Mouse (Mus musculus): ENCODE results near the gene Gm45711. TPM values are rescaled to one million over a fixed set of nuclear protein-coding genes. Genes with fewer than 3 reads are reported as not detected.
"Not testable (repeated sequence)": the region's sequence is repeated elsewhere in the genome, so short reads cannot be mapped to it uniquely, and the experiment has no call there.

Gm45711 gene
- polyA plus RNA-seq (2014; fragmentation: Nextera tagmentation; extraction: Ambion mirVana) = not detected in 2 replicates

GRCm38 (mm10) chr8:104309441-104310155, at the start of gene Gm45711, which contains the start of gene Cmtm1:
Gm45711 (minus strand) TSS chr8:104310081.
Cmtm1 (minus strand) TSS chr8:104310145.
- not testable (repeated sequence) for H3K4me3 ChIP-seq (ENCODE audit: low read depth, low read length); H3K27me3 ChIP-seq (ENCODE audit: control insufficient read depth, insufficient read depth, low read length); H3K36me3 ChIP-seq (ENCODE audit: control insufficient read depth, insufficient read depth, low read length); H3K4me2 ChIP-seq (ENCODE audit: low read depth, severe bottlenecking); H3K27ac ChIP-seq (replicated peaks; ENCODE audit: low read depth, low read length); H3K9ac ChIP-seq (ENCODE audit: low read length); H3K9me3 ChIP-seq (ENCODE audit: control insufficient read depth, low read length); H3K4me1 ChIP-seq (ENCODE audit: control insufficient read depth, insufficient read depth, low read length); DNase-seq (ENCODE audit: low spot score); ATAC-seq (ENCODE audit: insufficient number of reproducible peaks, low FRiP score, low TSS enrichment, low read depth)
- 85% methylated on average over 32 of the region's 36 CpGs for WGBS

DNA sequence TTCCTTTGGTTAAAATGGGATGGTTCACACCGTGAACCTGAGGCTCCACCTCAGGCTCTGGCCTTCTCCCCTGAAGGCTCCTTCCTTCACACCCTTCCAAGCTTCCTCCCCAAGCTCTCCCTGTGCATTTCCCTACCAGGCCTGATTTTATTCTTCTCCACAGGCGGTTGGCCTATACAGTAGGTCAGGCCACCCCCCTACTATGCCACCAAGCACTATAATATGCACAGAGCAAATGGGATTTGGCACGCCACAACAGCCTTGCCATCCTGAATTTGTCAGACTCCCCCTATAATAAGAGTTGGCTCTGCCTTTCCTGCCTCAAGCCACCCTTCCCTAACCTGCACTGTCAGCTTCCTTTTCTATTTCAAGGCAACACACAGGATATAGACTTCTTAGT, 48.8 kb upstream of the Gm45711 start:
- Histone ChIP-seq H3K9me3 (ENCODE audit: control insufficient read depth, low read length) (no peaks in the 10 kb centered on the region), H3K4me2 (ENCODE audit: low read depth, severe bottlenecking) (no peak overlapping the region), H3K4me3 (ENCODE audit: low read depth, low read length) (no peak overlapping the region), H3K36me3 (ENCODE audit: control insufficient read depth, insufficient read depth, low read length) (no peaks in the 10 kb centered on the region), H3K4me1 (ENCODE audit: control insufficient read depth, insufficient read depth, low read length) (no peaks in the 10 kb centered on the region), H3K9ac (ENCODE audit: low read length) (no peak overlapping the region), H3K27ac (replicated peaks; ENCODE audit: low read depth, low read length) (no peak overlapping the region), H3K27me3 (ENCODE audit: control insufficient read depth, insufficient read depth, low read length) (no peaks in the 10 kb centered on the region)
- ATAC-seq (ENCODE audit: insufficient number of reproducible peaks, low FRiP score, low TSS enrichment, low read depth) = no peak
- 80% methylated on average over 3 of the region's 3 CpGs for WGBS
- DNase-seq (ENCODE audit: low spot score) = no peak

DNA sequence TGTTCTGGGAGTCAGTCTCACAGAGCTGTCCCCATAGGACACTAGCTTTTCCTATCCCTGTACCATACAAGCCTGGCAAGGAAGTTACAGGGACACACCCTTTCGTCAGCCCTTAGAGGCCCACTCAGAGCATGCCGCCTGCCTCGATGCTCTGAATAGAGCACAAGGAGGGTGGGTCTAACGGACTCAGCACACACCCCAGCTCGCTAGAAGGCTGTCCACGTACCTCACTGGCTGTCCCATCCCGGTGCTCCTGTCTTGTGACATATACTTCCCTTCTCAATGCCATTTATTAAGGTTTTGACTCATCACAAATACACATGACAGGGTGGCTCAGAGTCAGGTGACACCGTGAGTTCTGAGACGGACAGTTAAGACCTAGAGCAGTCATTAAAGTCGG, 44.6 kb upstream of the Gm45711 start:
- 96% methylated on average over 10 of the region's 10 CpGs for WGBS
- Histone ChIP-seq H3K9ac (ENCODE audit: low read length) (no peak overlapping the region), H3K4me3 (ENCODE audit: low read depth, low read length) (no peak overlapping the region), H3K4me1 (ENCODE audit: control insufficient read depth, insufficient read depth, low read length) (no peaks in the 10 kb centered on the region), H3K4me2 (ENCODE audit: low read depth, severe bottlenecking) (no peak overlapping the region), H3K27me3 (ENCODE audit: control insufficient read depth, insufficient read depth, low read length) (no peaks in the 10 kb centered on the region), H3K36me3 (ENCODE audit: control insufficient read depth, insufficient read depth, low read length) (no peaks in the 10 kb centered on the region), H3K27ac (replicated peaks; ENCODE audit: low read depth, low read length) (no peak overlapping the region), H3K9me3 (ENCODE audit: control insufficient read depth, low read length) (no peaks in the 10 kb centered on the region)
- ATAC-seq (ENCODE audit: insufficient number of reproducible peaks, low FRiP score, low TSS enrichment, low read depth) (peak; percentile 39; the same call in 1 of the 2 replicates), DNase-seq (ENCODE audit: low spot score) (no peak)

DNA sequence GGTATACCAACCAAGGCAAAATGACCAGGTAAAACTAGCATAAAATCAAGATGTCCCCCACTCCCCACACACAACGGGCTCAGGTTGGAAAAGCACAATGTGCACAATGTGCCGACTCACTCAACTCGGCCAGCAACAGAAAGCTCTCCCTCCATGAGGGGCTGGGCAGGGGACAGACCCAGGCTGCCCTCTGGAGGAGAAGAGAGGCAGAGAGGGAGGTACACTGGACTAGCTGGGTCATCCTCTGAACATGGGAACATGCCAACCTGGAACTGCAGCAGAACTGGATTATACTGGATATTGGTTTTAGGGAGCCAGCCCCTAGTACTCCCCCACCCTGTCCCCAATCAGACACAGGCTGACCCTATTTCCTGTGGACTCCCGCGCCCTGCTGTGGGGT, 43.3 kb upstream of the Gm45711 start:
- DNase-seq (ENCODE audit: low spot score) = no peak
- H3K9me3 ChIP-seq (ENCODE audit: control insufficient read depth, low read length) = no peaks in the 10 kb centered on the region
- H3K4me1 ChIP-seq (ENCODE audit: control insufficient read depth, insufficient read depth, low read length) = no peaks in the 10 kb centered on the region
- H3K27ac ChIP-seq (replicated peaks; ENCODE audit: low read depth, low read length) = no peak overlapping the region
- 0 out of 2 replicates have a peak, but pooled peaks cover 2% of the 10 kb centered on the region for H3K36me3 ChIP-seq (ENCODE audit: control insufficient read depth, insufficient read depth, low read length)
- H3K27me3 ChIP-seq (ENCODE audit: control insufficient read depth, insufficient read depth, low read length) = no peaks in the 10 kb centered on the region
- H3K4me3 ChIP-seq (ENCODE audit: low read depth, low read length) = no peak overlapping the region
- H3K4me2 ChIP-seq (ENCODE audit: low read depth, severe bottlenecking) = no peak overlapping the region
- ATAC-seq (ENCODE audit: insufficient number of reproducible peaks, low FRiP score, low TSS enrichment, low read depth) = no peak
- 78% methylated on average over 5 of the region's 5 CpGs for WGBS
- no peak overlapping the region for H3K9ac ChIP-seq (ENCODE audit: low read length)

DNA sequence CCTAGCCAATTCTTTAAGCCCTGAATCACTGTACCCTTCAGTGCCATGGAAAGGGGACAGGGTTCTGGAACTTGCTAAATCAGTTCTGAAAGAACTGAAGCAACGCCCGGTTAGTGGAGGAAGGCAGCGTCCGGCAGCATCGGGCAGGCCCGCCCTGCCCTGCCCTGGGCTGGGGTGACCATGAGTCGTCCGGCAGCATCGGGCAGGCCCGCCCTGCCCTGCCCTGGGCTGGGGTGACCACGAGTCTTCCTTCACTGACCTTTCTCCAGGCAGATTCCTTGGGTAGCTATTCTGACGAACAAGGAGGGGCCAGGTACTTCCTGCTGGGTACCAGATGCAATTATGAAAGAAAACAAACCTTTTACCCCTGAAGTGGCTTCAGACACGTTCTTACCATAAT, 40.2 kb upstream of the Gm45711 start:
- Histone ChIP-seq H3K4me3 (ENCODE audit: low read depth, low read length) (no peak overlapping the region), H3K27ac (replicated peaks; ENCODE audit: low read depth, low read length) (no peak overlapping the region), H3K4me2 (ENCODE audit: low read depth, severe bottlenecking) (no peak overlapping the region), H3K9ac (ENCODE audit: low read length) (no peak overlapping the region), H3K27me3 (ENCODE audit: control insufficient read depth, insufficient read depth, low read length) (no peaks in the 10 kb centered on the region), H3K36me3 (ENCODE audit: control insufficient read depth, insufficient read depth, low read length) (0 out of 2 replicates have a peak, but pooled peaks cover 2% of the 10 kb centered on the region), H3K4me1 (ENCODE audit: control insufficient read depth, insufficient read depth, low read length) (no peaks in the 10 kb centered on the region), H3K9me3 (ENCODE audit: control insufficient read depth, low read length) (no peaks in the 10 kb centered on the region)
- WGBS = 78% methylated on average over 13 of the region's 13 CpGs
- DNase-seq (ENCODE audit: low spot score) (no peak), ATAC-seq (ENCODE audit: insufficient number of reproducible peaks, low FRiP score, low TSS enrichment, low read depth) (no peak)

DNA sequence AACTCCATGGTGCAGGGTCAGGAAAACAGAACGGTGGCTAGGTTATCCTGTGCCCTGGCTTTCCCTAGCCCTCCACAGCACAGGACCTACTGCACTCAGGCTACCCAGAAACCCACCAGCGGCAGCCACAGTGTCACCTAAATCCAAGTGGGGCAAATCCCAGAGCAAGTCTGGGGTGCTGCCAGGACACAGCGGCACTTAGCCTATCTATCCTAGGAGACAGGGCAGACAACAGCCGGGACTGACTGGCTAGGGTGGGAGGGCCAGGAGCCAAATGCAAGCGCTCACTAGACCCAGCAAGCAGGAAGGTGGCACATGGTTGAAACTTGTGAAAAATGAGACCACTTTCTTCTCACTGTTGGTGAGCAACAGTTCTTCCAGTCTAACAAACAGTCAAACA, 39.1 kb upstream of the Gm45711 start:
- WGBS = 88% methylated on average over 5 of the region's 5 CpGs
- H3K4me1 ChIP-seq (ENCODE audit: control insufficient read depth, insufficient read depth, low read length) = no peaks in the 10 kb centered on the region
- DNase-seq (ENCODE audit: low spot score) (no peak), ATAC-seq (ENCODE audit: insufficient number of reproducible peaks, low FRiP score, low TSS enrichment, low read depth) (no peak)
- H3K4me3 ChIP-seq (ENCODE audit: low read depth, low read length) = no peak overlapping the region
- H3K9ac ChIP-seq (ENCODE audit: low read length) = no peak overlapping the region
- no peak overlapping the region for H3K27ac ChIP-seq (replicated peaks; ENCODE audit: low read depth, low read length)
- no peaks in the 10 kb centered on the region for H3K27me3 ChIP-seq (ENCODE audit: control insufficient read depth, insufficient read depth, low read length)
- 0 out of 2 replicates have a peak, but pooled peaks cover 2% of the 10 kb centered on the region for H3K36me3 ChIP-seq (ENCODE audit: control insufficient read depth, insufficient read depth, low read length)
- no peaks in the 10 kb centered on the region for H3K9me3 ChIP-seq (ENCODE audit: control insufficient read depth, low read length)
- H3K4me2 ChIP-seq (ENCODE audit: low read depth, severe bottlenecking) = no peak overlapping the region

DNA sequence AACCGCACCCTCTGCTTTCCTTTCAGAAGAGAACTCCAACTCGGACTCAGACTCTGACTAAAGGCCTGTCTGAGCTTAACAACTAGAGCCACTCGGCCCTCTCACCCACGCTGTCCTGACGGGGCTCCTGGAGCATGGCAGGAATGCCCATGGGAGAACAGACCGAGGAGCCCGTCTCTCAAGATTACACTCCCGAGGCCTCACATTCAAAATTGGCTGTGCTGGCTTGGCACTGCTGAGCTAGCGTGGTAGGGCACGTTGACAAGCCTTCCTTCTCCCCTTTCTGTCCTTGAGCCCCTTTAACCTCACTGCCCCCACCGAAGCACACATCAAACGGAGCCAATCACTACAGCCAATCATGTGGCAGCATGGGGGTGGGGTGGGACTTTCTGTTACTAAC, 36.8 kb upstream of the Gm45711 start:
- Histone ChIP-seq H3K36me3 (ENCODE audit: control insufficient read depth, insufficient read depth, low read length) (0 out of 2 replicates have a peak, but pooled peaks cover 2% of the 10 kb centered on the region), H3K4me2 (ENCODE audit: low read depth, severe bottlenecking) (no peak overlapping the region), H3K27ac (replicated peaks; ENCODE audit: low read depth, low read length) (no peak overlapping the region), H3K9ac (ENCODE audit: low read length) (no peak overlapping the region), H3K4me1 (ENCODE audit: control insufficient read depth, insufficient read depth, low read length) (no peaks in the 10 kb centered on the region), H3K9me3 (ENCODE audit: control insufficient read depth, low read length) (no peaks in the 10 kb centered on the region), H3K27me3 (ENCODE audit: control insufficient read depth, insufficient read depth, low read length) (no peaks in the 10 kb centered on the region), H3K4me3 (ENCODE audit: low read depth, low read length) (no peak overlapping the region)
- 58% methylated on average over 12 of the region's 12 CpGs for WGBS
- DNase-seq (ENCODE audit: low spot score) = no peak
- no peak for ATAC-seq (ENCODE audit: insufficient number of reproducible peaks, low FRiP score, low TSS enrichment, low read depth)

DNA sequence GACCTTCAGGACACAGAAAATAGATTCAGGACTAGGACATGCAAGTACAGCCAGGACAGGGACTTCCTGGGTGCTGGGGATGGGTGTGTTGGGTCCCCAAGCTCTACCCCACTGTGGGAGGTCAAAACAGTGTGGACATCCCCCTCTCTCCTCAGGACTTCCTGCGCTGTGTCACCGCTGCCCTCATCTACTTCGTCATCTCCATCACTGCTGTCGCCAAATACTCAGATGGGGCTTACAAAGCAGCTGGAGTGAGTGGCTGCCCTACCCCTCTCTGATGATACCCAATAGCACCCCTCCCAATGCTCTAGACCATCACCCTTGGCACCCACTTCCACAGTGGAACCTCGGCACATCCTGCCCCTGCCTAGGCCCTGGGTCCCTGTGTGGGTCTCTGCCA, 34.7 kb upstream of the Gm45711 start:
- H3K4me1 ChIP-seq (ENCODE audit: control insufficient read depth, insufficient read depth, low read length) = no peaks in the 10 kb centered on the region; the same call in 1 of the 2 replicates
- no peak for ATAC-seq (ENCODE audit: insufficient number of reproducible peaks, low FRiP score, low TSS enrichment, low read depth)
- no peaks in the 10 kb centered on the region for H3K27me3 ChIP-seq (ENCODE audit: control insufficient read depth, insufficient read depth, low read length)

More for the DNA sequence above, 34.7 kb upstream of the Gm45711 start:
- DNase-seq (ENCODE audit: low spot score) = no peak
- Histone ChIP-seq H3K4me3 (ENCODE audit: low read depth, low read length) (no peak overlapping the region), H3K27ac (replicated peaks; ENCODE audit: low read depth, low read length) (no peak overlapping the region), H3K36me3 (ENCODE audit: control insufficient read depth, insufficient read depth, low read length) (0 out of 2 replicates have a peak, but pooled peaks cover 2% of the 10 kb centered on the region), H3K4me2 (ENCODE audit: low read depth, severe bottlenecking) (no peak overlapping the region), H3K9me3 (ENCODE audit: control insufficient read depth, low read length) (no peaks in the 10 kb centered on the region), H3K9ac (ENCODE audit: low read length) (no peak overlapping the region)
- 95% methylated on average over 5 of the region's 5 CpGs for WGBS

Measured in limb, embryonic 11.5 days (tissue).